Mouse (Mus musculus): ENCODE data around the gene Gpsm3. TPM values are rescaled to one million over a fixed set of nuclear protein-coding genes. Genes with fewer than 3 reads are reported as not detected.

The Gpsm3 gene
- polyA plus RNA-seq, 1 experiment from 2014 or later = 15.3 TPM

GRCm38 (mm10) chr17:34627093-34627942 lies 37.7 kb downstream of the Gpsm3 start:
- Histone ChIP-seq H3K4me1 (ENCODE audit: control insufficient read depth, low read depth, low read length) (peaks cover 33% of the 10 kb centered on the region), H3K4me3 (ENCODE audit: low read depth, low read length) (peak overlapping the region; percentile 72), H3K27me3 (ENCODE audit: control insufficient read depth, insufficient read depth, low read depth, low read length) (peaks cover 47% of the 10 kb centered on the region), H3K9ac (ENCODE audit: low read depth, low read length) (peak overlapping the region; percentile 65), H3K4me2 (ENCODE audit: low read depth, low read length) (peak overlapping the region; percentile 74), H3K27ac (ENCODE audit: low read length) (peak overlapping the region; percentile 71), H3K9me3 (replicated peaks; ENCODE audit: control insufficient read depth, low read length) (no peaks in the 10 kb centered on the region), H3K36me3 (ENCODE audit: control insufficient read depth, insufficient read depth) (no peaks in the 10 kb centered on the region; the same call in 1 of the 2 replicates)
- ATAC-seq (ENCODE audit: low read depth) = peak; percentile 79
- WGBS (ENCODE audit: insufficient replicate concordance) = under 1% methylated on average over 44 of the region's 45 CpGs

DNA sequence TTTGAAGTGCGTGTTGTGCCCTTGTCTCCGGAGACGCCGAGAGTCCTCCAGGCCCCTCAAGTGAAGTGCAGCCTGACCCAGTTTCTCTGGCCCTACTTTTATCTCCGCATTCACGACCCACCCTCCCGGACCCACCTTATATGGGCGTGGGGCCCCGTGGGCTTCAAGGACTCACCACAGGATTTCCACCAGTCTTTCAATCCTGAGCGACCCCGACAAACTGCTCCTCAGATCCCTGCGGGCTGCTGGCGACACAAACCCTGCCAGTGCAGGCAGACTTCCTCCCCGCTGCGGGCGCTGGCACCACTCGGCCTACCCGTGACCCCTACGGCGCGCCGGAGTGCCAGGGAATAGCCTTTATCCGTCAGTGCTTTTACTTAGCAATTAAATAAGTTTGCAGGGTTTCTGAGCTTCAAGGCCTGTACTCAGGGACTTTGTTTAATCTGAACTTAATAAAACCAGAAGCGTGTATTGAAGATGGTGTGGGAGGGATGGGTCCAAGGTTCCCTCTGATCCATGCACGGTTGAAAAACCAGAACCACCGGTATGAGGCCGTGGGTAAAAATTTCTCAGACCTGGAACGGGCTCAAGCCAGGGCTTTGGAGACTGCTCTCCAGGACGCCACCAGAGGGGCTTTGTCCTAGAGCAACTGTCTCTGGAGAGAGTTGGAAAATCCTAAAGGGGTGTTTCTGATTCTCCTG lies 38.5 kb downstream of the Gpsm3 start, which contains the start of gene Ppt2:
Gene Ppt2, minus strand, starts transcription at position 568 of the 701 bp plus-strand sequence.
- H3K36me3 ChIP-seq (ENCODE audit: control insufficient read depth, insufficient read depth) = no peaks in the 10 kb centered on the region
- 8% methylated on average over 29 of the region's 29 CpGs for WGBS (ENCODE audit: insufficient replicate concordance)
- H3K4me2 ChIP-seq (ENCODE audit: low read depth, low read length) = peak within 1 kb of the TSS; percentile 74
- peaks cover 31% of the 10 kb centered on the region for H3K4me1 ChIP-seq (ENCODE audit: control insufficient read depth, low read depth, low read length)
- peak within 1 kb of the TSS; percentile 71 for H3K27ac ChIP-seq (ENCODE audit: low read length)
- 0 out of 2 replicates have a peak, but pooled peaks have one; percentile 2 for ATAC-seq (ENCODE audit: low read depth)
- H3K9me3 ChIP-seq (replicated peaks; ENCODE audit: control insufficient read depth, low read length) = no peaks in the 10 kb centered on the region
- peaks cover 50% of the 10 kb centered on the region for H3K27me3 ChIP-seq (ENCODE audit: control insufficient read depth, insufficient read depth, low read depth, low read length)
- peak within 1 kb of the TSS; percentile 65 for H3K9ac ChIP-seq (ENCODE audit: low read depth, low read length)
- peak within 1 kb of the TSS; percentile 72 for H3K4me3 ChIP-seq (ENCODE audit: low read depth, low read length)

GRCm38 (mm10) chr17:34628644-34628967 lies 39.0 kb downstream of the Gpsm3 start:
- Histone ChIP-seq H3K27ac (ENCODE audit: low read length) (no peak overlapping the region), H3K36me3 (ENCODE audit: control insufficient read depth, insufficient read depth) (no peaks in the 10 kb centered on the region), H3K9me3 (replicated peaks; ENCODE audit: control insufficient read depth, low read length) (no peaks in the 10 kb centered on the region), H3K4me1 (ENCODE audit: control insufficient read depth, low read depth, low read length) (peaks cover 31% of the 10 kb centered on the region), H3K4me2 (ENCODE audit: low read depth, low read length) (peak overlapping the region; percentile 74; the same call in 1 of the 2 replicates), H3K4me3 (ENCODE audit: low read depth, low read length) (no peak overlapping the region), H3K27me3 (ENCODE audit: control insufficient read depth, insufficient read depth, low read depth, low read length) (peaks cover 50% of the 10 kb centered on the region), H3K9ac (ENCODE audit: low read depth, low read length) (no peak overlapping the region)
- ATAC-seq (ENCODE audit: low read depth) = no peak
- 40% methylated on average over 5 of the region's 5 CpGs for WGBS (ENCODE audit: insufficient replicate concordance)

DNA sequence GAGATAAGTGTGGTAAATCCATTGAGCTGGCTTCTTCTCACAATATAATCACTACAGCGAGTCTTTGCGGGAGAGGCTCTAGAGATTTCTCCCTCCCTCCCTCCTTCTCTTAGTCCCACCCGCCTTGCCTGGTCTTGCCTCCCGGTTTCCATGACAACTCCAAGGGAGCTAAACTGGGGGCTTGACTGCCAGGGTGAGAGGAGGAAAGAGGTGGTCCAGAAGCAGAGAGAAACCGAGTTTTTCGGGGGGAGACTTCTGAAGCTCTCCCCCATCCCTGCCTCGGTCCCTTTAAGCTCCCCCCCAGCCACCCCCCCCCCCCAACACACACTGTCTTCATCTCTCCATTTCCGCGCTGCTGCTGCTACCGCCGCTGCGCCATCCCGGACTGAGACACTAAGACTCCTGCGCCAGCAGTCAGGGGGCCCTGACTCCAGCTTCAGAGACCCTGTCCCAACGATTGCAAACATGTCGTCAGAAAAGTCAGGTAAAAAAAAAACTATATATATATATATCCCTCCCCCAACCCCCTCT lies 39.7 kb downstream of the Gpsm3 start, which contains the start of gene Prrt1:
Gene Prrt1, plus strand, starts transcription at position 313 of the 531 bp plus-strand sequence.
- no peak within 1 kb of the TSS for H3K27ac ChIP-seq (ENCODE audit: low read length)
- H3K4me1 ChIP-seq (ENCODE audit: control insufficient read depth, low read depth, low read length) = peaks cover 31% of the 10 kb centered on the region
- H3K27me3 ChIP-seq (ENCODE audit: control insufficient read depth, insufficient read depth, low read depth, low read length) = peaks cover 50% of the 10 kb centered on the region
- H3K4me2 ChIP-seq (ENCODE audit: low read depth, low read length) = peak within 1 kb of the TSS; percentile 74
- H3K4me3 ChIP-seq (ENCODE audit: low read depth, low read length) = peak within 1 kb of the TSS; percentile 72
- H3K36me3 ChIP-seq (ENCODE audit: control insufficient read depth, insufficient read depth) = no peaks in the 10 kb centered on the region
- 8% methylated on average over 16 of the region's 16 CpGs for WGBS (ENCODE audit: insufficient replicate concordance)
- ATAC-seq (ENCODE audit: low read depth) = no peak
- H3K9ac ChIP-seq (ENCODE audit: low read depth, low read length) = no peak within 1 kb of the TSS
- H3K9me3 ChIP-seq (replicated peaks; ENCODE audit: control insufficient read depth, low read length) = no peaks in the 10 kb centered on the region

DNA sequence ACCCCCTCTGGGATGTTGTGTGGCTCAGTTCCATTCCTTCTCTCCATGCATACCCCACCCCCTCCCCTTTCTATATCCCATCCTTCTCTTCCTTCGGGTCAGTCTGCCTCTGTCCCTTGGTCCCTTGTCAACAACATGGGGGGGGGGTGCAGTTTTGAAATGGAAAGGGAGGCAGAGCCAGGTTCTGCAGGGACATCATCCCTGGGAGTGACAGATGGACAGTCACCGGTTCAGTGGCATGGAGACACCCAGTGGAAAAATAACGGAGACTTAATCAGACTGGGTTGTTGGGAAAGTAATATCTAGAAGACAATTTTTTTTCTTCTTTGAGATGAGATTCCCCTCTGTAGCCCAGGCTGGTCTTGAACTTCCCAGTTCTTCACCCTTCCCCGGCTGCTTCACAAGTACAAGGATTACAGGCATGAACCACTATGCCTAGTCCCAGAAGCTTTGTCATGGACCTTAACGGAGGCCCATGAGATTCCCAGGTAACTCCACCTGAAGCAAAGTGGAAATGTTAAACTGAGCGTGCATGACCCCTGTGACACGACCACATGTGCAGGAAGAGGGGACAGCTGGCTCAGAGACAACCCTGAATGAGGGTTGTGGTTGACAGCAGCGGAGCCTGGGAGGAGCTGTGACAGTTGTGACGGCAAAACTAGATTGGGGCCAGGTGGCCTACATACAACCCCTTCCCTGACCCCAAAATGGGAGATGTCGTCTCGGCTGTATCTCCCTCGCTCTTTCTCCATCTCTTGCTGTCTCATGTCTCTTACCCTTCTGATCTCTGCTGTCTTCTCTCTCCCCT lies 40.4 kb downstream of the Gpsm3 start:
- Histone ChIP-seq H3K27ac (ENCODE audit: low read length) (no peak overlapping the region), H3K4me3 (ENCODE audit: low read depth, low read length) (no peak overlapping the region), H3K27me3 (ENCODE audit: control insufficient read depth, insufficient read depth, low read depth, low read length) (peaks cover 50% of the 10 kb centered on the region), H3K36me3 (ENCODE audit: control insufficient read depth, insufficient read depth) (no peaks in the 10 kb centered on the region), H3K4me1 (ENCODE audit: control insufficient read depth, low read depth, low read length) (peaks cover 31% of the 10 kb centered on the region), H3K9ac (ENCODE audit: low read depth, low read length) (no peak overlapping the region), H3K9me3 (replicated peaks; ENCODE audit: control insufficient read depth, low read length) (no peaks in the 10 kb centered on the region), H3K4me2 (ENCODE audit: low read depth, low read length) (no peak overlapping the region)
- ATAC-seq (ENCODE audit: low read depth) = no peak
- 13% methylated on average over 12 of the region's 12 CpGs for WGBS (ENCODE audit: insufficient replicate concordance)

DNA sequence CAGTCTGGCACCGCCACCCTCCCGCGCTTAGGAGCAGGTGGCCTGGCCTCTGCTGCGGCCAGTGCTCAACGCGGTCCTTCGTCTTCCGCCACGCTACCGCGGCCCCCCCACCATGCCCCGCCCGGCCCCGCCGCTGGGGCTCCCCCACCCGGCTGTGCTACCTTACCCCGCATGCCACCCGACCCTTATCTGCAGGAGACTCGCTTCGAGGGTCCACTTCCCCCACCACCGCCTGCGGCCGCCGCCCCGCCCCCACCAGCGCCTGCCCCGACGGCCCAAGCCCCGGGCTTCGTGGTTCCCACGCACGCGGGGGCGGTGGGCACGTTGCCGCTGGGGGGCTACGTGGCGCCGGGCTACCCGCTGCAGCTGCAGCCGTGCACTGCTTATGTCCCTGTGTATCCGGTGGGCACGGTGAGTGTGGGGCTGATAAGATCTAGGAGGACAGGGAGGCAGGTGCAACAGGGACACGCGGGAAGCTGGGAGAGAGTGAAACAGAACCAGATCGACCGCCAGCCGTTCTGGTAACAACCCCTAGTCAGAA lies 41.2 kb downstream of the Gpsm3 start:
- Histone ChIP-seq H3K36me3 (ENCODE audit: control insufficient read depth, insufficient read depth) (no peaks in the 10 kb centered on the region), H3K9ac (ENCODE audit: low read depth, low read length) (peak overlapping the region; percentile 12; the same call in 1 of the 2 replicates), H3K4me3 (ENCODE audit: low read depth, low read length) (peak overlapping the region; percentile 35), H3K4me2 (ENCODE audit: low read depth, low read length) (peak overlapping the region; percentile 46), H3K27me3 (ENCODE audit: control insufficient read depth, insufficient read depth, low read depth, low read length) (peaks cover 51% of the 10 kb centered on the region), H3K27ac (ENCODE audit: low read length) (no peak overlapping the region), H3K9me3 (replicated peaks; ENCODE audit: control insufficient read depth, low read length) (no peaks in the 10 kb centered on the region), H3K4me1 (ENCODE audit: control insufficient read depth, low read depth, low read length) (peaks cover 31% of the 10 kb centered on the region)
- WGBS (ENCODE audit: insufficient replicate concordance) = 2% methylated on average over 45 of the region's 48 CpGs
- ATAC-seq (ENCODE audit: low read depth) = no peak

- H3K4me3 ChIP-seq (ENCODE audit: low read depth, low read length) = peak overlapping the region; percentile 25
- WGBS (ENCODE audit: insufficient replicate concordance) = 12% methylated on average over 12 of the region's 12 CpGs
Observed at GRCm38 (mm10) chr17:34631647-34632046, 42.0 kb downstream of the Gpsm3 start.

GRCm38 (mm10) chr17:34632261-34632691 lies 42.7 kb downstream of the Gpsm3 start:
- no peak overlapping the region for H3K27ac ChIP-seq (ENCODE audit: low read length)
- WGBS (ENCODE audit: insufficient replicate concordance) = under 1% methylated on average over 26 of the region's 26 CpGs
- H3K4me1 ChIP-seq (ENCODE audit: control insufficient read depth, low read depth, low read length) = peaks cover 24% of the 10 kb centered on the region
- peak overlapping the region; percentile 28 for H3K4me2 ChIP-seq (ENCODE audit: low read depth, low read length)
- H3K36me3 ChIP-seq (ENCODE audit: control insufficient read depth, insufficient read depth) = no peaks in the 10 kb centered on the region
- H3K9ac ChIP-seq (ENCODE audit: low read depth, low read length) = no peak overlapping the region
- H3K27me3 ChIP-seq (ENCODE audit: control insufficient read depth, insufficient read depth, low read depth, low read length) = peaks cover 53% of the 10 kb centered on the region
- H3K9me3 ChIP-seq (replicated peaks; ENCODE audit: control insufficient read depth, low read length) = no peaks in the 10 kb centered on the region
- H3K4me3 ChIP-seq (ENCODE audit: low read depth, low read length) = peak overlapping the region; percentile 25
- ATAC-seq (ENCODE audit: low read depth) = peak; percentile 36

More at GRCm38 (mm10) chr17:34631647-34632046, 42.0 kb downstream of the Gpsm3 start:
- no peak for ATAC-seq (ENCODE audit: low read depth)
- peaks cover 24% of the 10 kb centered on the region for H3K4me1 ChIP-seq (ENCODE audit: control insufficient read depth, low read depth, low read length)
- peak overlapping the region; percentile 28 for H3K4me2 ChIP-seq (ENCODE audit: low read depth, low read length)
- no peak overlapping the region for H3K9ac ChIP-seq (ENCODE audit: low read depth, low read length)
- H3K27ac ChIP-seq (ENCODE audit: low read length) = no peak overlapping the region
- peaks cover 53% of the 10 kb centered on the region for H3K27me3 ChIP-seq (ENCODE audit: control insufficient read depth, insufficient read depth, low read depth, low read length)
- no peaks in the 10 kb centered on the region for H3K9me3 ChIP-seq (replicated peaks; ENCODE audit: control insufficient read depth, low read length)
- no peaks in the 10 kb centered on the region for H3K36me3 ChIP-seq (ENCODE audit: control insufficient read depth, insufficient read depth)
